Mouse (Mus musculus) ovary, postnatal 14 days (tissue): ENCODE results near the gene Btg2.

Source experiments
- DNase-seq: peaks from one replicate; pipeline ENCODE4 v3.0.0; 2022; ENCODE audit warnings: low spot score

The Btg2 gene

DNA sequence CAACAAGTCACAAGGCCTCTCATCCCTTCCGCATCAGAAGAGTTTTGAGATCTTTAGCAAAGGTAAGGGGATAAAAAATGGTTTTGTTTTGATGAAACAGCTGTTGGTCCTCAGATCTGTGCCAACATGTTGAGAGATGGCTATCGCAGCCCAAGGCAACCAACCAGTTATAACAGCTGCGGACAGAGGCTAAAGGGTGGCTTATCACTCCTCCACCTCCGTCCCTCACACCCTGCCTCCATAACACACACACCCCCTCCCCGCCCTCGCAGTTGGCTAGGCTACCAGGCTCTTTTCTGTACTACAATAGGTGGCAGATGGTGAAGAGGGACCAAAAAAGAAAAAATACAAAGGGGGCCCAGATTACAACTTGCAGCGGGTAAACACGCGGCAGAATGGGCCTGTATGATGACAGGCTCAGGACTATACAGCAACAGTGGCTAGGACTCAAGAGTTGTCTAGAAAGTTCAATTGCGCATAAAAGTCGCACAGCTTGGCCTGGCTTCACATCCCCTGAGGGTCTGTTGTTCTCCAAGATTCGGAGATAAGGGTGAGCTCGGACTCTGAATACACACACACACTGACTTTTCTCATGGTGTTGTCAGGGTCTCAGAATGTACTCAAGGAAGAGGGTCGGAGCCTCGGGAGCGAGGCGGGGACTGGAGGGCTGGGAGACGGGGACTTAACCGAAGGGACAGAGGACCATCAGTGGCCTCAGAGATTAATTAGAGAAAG, 692 bp downstream of the Btg2 start:
- no peak for DNase-seq

DNA sequence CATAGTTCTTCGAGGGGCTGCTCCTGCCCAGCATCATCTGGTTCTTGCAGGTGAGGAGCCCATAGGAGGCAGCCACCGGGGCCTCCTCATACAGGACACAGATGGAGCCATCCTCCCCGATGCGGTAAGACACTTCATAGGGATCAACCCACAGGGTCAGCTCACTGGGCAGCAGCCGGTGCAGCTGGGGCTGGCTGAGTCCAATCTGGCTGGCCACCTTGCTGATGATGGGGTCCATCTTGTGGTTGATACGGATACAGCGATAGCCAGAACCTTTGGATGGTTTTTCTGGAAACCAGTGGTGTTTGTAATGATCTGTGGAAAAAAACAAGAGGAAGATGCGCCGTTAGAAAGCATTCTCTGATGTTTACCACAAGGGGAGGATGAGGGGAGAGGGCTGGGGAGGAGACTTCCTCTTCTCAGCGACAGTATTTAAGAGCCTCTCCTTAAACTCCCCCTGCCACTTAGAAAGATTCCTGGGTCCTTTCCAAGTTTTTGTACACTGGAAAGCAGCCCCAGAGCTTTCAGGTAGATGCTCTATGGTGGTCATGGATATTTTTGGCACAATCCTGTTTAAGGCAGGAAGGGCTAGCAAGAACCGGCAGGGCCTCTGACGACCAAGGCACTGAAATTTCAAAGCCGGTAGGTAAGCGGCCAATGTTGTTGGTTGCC, 1.4 kb downstream of the Btg2 start:
- no peak for DNase-seq

DNA sequence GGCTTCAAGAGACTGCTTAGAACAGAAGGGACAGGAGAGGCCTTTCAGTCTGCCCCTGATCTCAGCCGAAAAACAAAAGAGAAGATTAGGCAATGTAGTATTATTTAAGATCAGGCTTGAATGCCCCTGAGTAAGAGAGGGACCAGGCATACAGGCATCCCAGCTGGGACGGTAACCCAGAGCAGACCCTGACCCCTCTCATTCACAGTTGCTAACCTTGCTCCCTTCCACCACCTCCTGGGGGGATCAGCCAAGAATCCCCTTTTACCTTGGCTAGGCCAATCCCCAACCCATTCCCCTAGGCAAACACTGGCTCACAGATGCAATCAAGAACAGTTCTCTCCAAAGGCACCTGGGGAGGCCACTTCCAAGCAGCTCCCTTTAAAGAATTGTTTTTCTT, 2.1 kb downstream of the Btg2 start:
- DNase-seq, result no peak

DNA sequence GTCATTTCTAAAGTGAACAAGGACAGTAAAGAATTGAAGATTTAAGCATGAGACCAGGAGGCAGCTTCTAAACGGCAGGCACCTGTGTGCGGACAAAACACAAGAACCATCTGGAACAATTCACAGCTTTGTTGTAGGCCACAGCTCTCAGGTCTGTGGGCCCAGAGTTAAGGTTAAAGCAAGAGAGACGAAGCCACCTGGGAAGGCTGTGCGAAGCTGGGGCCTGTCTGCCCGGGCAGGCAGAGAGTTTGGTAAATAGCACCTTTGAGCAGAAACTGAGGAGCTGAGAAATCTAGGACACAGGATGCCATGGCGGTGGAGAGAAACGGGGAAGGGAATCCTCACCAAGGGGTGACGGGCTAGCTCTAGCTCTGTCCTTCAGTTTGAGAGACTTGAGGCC, 3.4 kb downstream of the Btg2 start:
- no peak for DNase-seq

DNA sequence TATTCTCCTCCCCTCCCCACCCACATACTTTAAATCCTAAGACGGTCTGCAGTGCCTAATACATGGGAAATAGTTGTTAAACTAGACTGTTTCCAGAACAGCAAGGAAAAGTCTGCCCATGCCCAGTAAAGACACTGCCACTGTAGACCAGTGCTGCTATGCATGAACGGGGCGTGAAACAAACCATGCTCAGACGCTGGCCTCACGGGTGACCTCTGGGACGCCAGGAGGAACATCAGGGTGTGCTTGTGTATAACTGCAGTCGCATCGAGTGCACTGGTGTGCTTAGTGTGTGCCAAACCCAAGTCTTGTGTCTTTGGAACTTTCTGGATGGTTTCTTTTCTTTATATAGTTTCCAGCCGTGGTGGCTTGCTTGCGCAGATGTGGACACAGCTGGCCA, 4.3 kb downstream of the Btg2 start:
- no peak for DNase-seq

DNA sequence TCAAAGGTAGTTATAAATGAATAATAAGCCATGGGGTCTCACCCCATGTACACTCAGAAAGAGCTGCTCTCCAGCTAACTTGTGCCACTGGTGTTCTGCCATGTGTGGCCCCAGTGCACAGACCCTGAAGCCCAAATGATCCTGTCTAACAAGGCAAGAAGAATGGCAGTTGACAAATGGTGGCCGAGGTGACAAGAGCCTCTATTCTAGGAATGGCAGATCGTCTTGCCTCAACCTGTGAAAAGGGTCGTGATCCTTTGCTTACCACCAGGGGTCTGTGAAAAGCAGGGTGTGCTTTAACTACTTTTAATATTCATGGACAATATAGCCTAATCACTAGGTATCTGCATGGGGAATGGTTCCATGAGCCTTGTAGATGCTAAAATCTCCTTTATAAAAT, 4.7 kb downstream of the Btg2 start:
- DNase-seq, result no peak

DNA sequence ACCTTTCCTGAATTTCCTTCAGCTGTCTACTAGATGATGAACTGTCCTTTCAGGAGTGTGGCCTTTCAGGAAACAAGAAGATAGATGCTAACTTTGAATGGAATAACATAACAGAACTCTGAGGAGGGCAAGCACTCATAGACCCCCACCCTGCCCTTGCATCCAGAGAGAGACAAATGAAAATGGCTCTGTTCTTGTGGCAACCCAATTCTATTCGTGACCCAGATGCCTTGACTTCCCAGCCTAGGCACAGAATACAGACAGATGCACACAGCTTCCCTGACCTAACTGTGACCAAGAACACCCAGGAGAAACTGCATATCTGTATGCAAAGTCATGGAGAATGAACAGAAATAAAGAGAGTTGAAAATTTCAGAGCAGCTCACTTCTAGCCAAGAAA, 5.3 kb downstream of the Btg2 start:
- DNase-seq, result no peak

DNA sequence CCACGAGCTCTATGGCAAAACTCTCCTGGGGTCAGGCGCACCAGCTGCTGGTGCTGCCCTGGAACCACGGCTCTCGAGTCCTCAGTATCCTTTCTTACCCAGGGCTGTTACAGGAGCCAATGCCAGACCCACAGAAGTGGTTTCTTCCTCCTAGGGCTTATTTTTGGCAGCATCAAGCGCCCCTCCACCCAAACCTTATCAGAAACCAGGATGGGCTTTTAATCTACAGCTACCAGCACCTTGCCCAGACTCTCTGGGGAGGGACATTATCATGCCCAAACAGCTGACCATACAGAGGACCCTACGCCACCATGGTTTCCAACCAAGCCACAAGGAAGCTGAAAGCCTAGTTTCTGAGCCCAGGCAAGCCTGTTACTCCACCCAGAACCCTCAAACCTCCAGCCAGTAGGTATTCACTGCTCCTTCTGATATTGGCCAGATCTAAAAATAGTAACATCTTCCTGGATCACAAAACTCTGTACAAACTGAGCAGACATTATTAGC, 5.8 kb downstream of the Btg2 start:
- DNase-seq, result no peak

DNA sequence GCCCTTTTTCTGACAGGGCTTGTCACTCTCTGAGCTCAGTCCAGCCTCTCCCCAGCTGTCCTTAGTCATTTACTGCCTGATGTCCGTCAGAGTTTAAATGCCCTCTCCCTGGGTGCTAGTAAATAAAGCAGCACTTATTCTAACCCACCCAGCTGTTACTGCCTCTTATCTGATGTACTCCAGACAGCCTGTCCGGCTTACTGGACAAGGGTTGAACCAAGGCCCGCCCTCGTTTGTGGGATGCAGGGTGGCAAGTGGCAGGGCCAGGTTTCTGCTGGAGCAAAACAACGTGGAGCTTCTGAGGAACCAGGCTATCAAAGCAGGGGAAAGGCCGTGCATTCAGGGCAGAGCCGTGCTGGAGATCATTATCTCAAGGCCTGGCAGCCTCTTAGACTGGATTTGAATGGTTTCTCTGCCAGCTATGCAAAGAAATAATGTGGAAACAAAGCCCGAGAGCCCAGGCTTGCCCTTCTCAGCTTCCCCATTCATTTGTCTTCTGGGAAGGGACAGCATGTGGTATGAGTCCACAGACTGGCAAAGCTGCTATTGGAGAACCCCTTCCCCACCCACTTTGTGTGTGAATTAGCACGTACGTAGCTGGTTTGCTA, 7.4 kb downstream of the Btg2 start:
- DNase-seq, result no peak

DNA sequence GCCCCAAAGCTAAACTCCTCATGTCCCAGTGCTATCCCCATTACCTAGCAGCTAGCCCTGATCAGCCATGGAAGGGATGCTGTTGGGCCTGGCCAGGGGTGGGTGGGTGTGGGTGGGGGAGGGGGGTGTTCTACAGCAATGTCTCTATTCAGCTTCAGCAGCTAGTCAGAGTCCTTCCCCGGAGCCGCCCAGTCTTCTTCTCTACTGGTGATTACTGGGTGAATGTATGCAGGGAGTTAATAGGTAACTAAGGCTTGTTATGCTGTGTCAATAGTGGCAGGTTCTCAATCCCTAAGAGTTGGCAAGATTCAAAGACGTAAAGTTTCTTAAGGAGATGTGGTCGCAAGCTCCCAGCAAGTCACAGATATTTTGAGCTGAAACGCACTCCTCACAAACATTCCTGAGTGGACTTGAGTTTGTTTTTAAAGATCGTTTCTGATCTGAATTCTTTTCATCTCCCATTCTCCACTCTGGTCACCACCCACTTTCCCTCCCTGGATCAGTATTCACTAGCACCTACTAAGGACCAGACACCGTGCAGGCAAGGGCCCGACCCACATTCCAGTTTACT, 8.7 kb downstream of the Btg2 start:
- no peak for DNase-seq

DNA sequence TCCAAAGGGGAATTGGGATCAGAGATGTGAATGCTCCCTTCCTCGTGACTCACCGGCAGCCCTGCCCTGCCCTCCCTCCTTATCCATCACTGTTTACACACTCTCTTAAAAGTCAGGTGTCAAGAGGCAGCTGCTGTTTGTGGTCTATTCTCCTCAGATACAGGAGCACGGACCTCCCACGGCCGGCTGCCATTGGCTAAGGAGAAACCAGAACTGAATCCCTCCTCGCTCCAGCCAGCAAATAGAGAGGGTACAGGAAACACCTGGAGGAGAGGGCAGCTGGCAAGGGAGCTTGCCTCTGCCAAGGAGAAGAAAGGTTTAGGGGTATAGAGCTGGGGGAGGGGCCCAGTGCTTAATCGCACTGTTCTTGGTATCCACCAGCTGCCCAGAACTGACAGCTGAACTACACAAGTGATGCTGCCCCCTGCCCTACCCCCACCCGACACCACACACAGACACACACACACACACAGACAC, 11.7 kb downstream of the Btg2 start:
- no peak for DNase-seq

DNA sequence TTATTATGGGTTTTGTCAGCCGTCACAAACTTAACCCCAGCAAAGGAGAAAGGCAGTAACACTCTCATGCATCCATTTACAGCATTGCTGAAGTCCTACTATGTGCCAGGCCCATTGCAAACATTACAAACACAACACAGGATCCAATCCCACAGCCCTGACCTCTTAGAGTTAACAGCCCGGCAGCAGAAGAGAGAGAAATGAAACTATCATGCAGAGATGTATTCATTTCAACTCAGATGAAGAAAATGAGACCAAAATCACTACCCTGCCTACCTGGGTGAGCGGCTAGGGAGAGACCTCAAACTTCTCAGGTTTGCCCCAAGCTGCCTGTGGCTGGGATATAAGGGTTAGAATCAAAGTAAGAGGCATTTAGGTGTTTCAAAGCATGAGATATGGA, 12.4 kb downstream of the Btg2 start:
- DNase-seq, result no peak

DNA sequence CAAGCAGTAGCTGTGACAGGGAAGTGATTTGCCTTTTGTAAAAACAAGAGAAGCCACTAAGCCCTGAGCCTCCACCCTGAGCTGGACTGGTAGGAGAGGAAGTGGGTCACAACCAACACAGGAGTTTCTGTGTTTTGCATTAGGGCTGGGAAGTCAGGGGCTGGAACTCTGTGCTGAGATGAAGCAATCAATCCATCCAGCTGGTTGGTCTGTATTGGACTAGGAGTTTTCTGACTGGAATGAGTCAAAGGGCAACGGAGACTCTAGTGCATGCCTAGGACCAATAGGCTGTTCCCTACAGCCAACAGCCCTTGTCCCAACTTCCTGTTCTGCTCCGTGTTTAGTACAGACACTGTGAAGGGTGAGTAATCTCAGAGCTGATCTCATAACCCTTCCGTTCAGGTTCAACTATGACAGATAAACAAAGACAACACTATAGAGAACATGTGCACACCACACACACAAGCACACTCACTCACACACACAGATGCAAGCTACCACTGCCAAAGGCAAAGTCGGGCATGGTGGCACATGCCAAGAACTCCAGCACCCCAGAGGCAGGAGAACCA, 13.6 kb downstream of the Btg2 start:
- DNase-seq, result no peak

DNA sequence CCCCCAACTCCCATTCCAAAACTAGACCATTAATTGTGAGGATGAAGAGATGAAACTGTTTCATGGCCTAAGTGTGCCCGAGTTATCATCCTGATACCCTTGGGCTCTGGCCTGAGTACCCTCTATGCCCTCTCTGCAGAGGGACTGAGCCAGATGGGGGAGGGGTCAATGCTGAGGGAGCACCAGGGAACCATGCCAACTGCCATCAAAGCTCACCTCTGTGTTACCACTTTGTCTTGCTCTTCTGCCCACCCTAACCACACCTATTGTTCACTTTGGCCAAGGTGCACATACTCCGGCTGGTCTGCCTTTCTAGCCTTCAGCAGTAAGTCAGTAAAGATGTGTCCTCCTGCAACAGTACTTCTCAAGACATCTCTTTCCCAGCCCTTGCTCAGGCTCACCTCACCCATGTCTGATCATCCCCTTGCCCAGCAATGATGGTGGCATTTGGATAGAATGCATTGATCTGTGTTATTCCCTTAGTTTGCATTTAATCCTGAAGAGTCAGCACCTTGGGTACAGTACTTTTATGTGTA, 14.6 kb downstream of the Btg2 start:
- no peak for DNase-seq

DNA sequence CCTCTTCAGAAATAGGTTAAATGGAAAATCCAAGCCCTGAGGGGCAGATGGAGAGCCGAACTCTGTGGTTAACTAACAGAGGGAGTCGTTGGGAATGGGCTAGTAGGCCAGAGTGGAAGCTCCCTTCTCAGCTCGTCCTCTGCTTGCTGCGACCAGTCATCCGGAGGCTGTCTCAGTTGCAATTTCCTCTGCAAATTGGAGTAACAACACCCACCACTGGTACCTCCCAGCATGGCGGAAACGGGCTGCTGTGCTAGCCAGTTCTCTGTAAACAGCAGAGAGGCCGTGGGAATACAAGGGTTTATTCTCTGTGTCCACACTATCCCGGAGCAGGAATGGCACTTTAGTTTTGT, 15.2 kb downstream of the Btg2 start:
- DNase-seq, result no peak

DNA sequence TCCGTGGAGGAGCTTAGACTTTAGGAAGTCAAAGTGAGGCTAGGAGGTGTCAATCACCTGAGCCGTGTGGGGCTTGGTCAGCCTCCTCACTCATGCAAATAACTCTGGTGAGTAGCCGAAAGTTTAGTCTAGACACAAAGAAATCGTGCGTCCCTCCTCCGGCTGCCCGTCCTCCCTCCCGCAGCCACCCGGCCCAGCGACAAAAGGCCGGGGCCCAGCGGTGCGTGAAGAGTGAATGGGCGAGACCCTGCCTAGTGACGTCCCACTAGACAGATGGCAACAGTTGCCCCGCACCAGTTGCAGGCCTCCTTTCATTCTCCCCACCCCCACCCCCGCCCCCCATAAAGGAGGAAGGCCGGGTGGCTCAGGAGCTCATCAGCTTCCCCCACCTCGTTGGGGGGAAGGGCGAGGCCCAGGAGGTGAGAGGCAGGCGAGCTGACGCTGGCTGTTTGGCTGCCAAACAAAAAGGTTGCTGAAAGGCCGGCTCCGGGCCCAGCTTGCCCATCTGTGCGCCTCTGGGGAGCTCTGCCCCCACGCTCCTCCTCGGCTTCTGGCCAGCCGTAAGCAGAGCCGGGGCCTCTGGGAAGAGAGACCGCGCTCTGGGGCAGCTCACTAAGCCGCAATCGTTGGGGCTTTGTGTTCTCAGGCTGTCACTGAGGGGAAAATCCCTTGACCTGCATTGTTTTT, 15.7 kb downstream of the Btg2 start:
- DNase-seq, result peak; percentile 63

DNA sequence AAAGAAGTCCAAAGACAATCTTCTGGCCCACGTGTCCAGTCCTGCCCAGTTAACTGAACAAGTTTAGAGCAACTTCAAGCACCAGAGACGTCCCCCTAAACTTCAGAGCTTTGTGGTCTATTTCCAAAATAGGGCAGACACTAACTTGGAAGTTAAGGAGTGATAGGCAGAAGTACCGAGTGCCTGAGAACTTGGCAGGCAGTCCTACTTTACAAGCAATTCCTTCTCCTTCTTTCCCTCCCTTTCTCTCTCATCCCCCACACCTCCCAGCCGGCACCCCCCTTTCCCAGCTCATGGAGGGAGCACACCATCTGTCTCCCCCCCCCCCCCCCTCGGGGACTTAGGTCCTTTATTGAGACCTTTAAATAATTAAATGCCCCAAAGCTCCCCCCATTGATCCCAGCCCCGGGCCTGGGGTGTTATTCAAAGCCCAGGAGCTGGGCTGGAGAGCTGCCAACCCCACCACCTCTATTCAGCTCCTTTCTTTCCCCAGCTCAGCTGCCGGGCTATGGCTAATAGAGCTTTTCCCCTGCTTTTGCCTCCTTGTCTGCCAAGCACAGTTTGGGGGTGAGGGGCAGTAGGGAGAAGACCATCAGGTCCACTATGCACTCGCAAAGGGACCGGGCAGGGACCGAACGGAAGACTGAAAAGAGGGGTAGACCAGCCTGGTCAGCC, 16.4 kb downstream of the Btg2 start:
- no peak for DNase-seq

DNA sequence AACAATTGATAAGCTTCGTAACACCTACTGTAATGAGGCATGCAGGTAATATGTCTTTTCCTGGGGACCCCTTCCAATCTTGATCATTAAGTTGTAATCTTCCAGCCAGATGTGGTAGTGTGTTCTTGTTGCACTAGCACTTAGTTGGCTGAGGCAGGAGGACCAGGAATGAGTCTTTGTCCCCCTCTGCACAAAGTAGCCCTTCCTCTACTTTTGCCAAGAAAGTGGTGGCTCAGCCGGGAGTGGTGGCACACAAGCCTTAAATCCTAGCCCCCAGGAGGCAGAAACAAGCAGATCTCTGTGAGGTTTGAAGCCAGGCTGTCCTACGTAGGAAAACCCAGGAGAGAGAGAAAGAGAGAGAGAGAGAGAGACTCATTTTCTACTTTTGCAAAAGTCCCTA, 17.0 kb downstream of the Btg2 start:
- no peak for DNase-seq

DNA sequence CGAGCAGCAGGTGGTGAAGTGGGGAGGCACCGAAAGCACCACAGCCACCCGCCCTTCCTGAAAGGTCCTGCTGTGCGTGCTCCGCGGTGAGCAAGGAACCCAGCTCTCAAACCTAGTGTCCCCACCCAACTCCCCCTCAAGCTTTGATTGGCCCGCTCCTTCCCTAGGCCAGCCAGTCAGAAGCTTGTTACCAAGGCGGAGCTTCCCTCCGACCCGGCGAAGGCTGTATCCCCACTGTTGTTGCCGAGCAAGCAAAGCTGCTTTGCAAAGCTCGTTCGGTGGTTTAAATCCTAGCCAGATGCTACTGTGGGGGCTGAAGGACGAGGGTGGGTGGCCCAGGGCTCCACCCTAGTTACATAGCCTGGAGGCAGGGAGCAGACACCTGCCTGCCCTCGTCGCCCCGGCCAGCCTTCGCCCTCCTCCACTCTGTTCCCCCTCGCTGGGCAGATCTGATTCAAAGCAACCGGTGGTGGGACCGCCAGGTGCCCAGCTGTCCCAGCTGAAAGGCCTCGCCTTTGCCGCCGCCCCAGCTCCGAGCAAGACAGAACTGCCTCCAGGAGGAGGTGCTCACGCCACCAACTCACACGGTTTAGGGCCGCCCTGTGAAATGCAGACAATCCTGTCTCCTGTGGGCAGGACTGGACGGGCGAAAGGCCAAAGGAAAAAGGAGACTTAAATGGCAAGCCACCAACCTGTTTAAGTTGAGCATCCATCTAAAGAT, 17.9 kb downstream of the Btg2 start:
- peak; percentile 76 for DNase-seq
